Mouse (Mus musculus): ENCODE data around the gene Mybpc2. TPM values are rescaled to one million over a fixed set of nuclear protein-coding genes. Genes with fewer than 3 reads are reported as not detected.

Gene Mybpc2
- polyA plus RNA-seq, 1 experiment, result not detected

DNA sequence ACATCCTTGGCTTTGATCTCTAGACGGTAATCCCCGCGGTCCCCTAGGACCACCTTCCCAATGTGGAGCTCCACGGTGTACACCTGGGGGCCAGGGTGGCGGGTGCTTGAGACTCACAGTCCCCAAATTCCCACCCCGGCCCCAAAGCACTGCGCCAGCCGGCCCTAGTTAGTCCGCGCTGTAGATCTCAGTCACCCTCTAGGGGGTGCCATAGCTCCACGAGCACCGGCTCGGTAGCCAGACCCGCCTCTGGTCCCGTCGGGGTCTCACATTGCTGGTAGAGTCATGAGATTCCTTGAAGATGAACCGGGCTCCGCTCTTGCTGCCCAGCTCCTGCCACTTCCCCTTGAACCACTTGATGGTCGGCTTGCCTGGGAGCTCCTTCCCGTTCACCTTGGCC, 2.7 kb downstream of the Mybpc2 start:
- Histone ChIP-seq H3K4me1 (ENCODE audit: control insufficient read depth, insufficient read depth, low read length) (peaks cover 10% of the 10 kb centered on the region; the same call in 1 of the 2 replicates), H3K4me3 (ENCODE audit: insufficient read depth, low read depth, low read length) (no peak overlapping the region), H3K27ac (ENCODE audit: insufficient read depth, low read depth, low read length) (no peak overlapping the region)
- TF ChIP-seq POLR2A (IDR thresholded peaks at IDR 0.05; ENCODE audit: insufficient read depth, low read depth, low read length) (no peak), CTCF (IDR thresholded peaks at IDR 0.05; ENCODE audit: insufficient read depth, low read depth, low read length) (peak; percentile 76)
- WGBS, result 5% methylated on average over 20 of the region's 20 CpGs

DNA sequence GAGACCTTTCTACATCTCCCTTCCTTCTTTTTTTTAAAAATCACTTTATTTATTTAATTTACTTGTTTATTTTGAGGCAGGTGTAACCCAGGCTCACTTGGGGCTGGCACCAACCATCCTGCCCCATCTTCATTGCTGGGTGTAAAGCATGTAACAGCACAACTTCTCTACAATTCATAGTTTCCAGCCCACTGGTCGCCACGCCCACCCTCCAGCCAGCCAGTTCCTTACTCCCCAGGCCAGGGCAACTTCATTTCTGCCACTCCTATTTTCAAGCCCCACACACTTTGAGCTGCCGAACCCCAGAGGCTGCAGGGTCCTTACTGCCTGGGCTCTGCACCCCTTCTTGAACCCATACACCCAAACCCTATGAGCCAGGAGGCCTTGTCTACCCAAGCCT, 3.5 kb downstream of the Mybpc2 start:
- Histone ChIP-seq H3K27ac (ENCODE audit: insufficient read depth, low read depth, low read length) (no peak overlapping the region), H3K4me3 (ENCODE audit: insufficient read depth, low read depth, low read length) (no peak overlapping the region), H3K4me1 (ENCODE audit: control insufficient read depth, insufficient read depth, low read length) (peaks cover 10% of the 10 kb centered on the region; the same call in 1 of the 2 replicates)
- WGBS, result 76% methylated on average over 3 of the region's 3 CpGs
- TF ChIP-seq POLR2A (IDR thresholded peaks at IDR 0.05; ENCODE audit: insufficient read depth, low read depth, low read length) (no peak), CTCF (IDR thresholded peaks at IDR 0.05; ENCODE audit: insufficient read depth, low read depth, low read length) (no peak)

DNA sequence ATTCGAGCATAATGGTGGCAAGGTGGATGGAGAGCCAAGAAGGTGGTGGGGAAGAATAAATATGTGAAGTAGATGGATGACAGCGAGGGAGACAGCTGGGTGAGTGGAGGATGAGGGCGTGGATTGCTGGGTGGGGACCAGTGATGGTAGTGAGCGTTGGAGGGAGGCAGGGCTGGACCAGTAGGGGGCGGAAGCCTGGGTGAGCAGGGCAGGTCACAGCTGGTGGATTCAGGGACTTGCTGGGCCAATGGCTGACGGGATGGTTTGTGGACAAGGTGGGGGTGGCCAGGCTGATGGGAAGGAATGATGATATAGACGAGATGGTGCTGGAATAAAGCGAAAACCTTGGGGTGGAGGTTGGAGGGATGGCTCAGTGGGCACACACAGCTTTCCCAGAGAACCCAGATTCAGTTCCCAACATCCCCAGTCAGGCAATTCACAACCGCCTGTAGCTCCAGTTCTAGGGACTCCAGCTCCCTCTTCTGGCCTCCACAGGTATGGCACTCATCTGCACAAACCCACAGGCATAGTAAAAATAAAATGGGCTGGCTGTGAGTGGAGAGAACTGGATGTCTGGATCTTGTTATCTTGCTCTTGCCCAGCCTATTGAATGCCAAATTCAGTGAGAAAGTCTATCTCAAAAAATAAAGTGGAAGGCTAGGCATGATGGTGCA, 5.1 kb downstream of the Mybpc2 start:
- Histone ChIP-seq H3K4me3 (ENCODE audit: insufficient read depth, low read depth, low read length) (no peak overlapping the region), H3K4me1 (ENCODE audit: control insufficient read depth, insufficient read depth, low read length) (peaks cover 5% of the 10 kb centered on the region; the same call in 1 of the 2 replicates), H3K27ac (ENCODE audit: insufficient read depth, low read depth, low read length) (no peak overlapping the region)
- peak; percentile 32; the same call in 1 of the 2 replicates for TF ChIP-seq CTCF (IDR thresholded peaks at IDR 0.05; ENCODE audit: insufficient read depth, low read depth, low read length)
- TF ChIP-seq POLR2A (IDR thresholded peaks at IDR 0.05; ENCODE audit: insufficient read depth, low read depth, low read length), result no peak
- WGBS, result 65% methylated on average over 9 of the region's 9 CpGs

DNA sequence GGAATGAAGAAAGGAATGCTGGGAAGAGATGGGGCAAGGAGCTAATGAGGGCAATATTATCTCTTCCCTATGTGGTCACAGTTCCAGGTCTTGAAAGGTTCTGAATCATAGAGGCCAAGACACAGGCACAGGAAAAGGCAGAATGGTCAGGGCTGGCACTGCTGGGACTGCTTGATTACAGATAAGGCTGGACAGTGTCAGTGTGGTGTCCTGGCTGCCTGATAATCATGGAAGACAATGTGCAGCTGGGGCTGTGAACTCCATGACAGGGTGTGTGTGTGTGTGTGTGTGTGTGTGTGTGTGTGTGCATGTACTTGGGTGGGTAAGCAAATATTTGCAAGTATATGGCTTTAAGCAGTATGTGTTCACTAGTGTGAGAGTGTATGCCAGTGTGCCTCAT, 17.0 kb downstream of the Mybpc2 start:
- TF ChIP-seq POLR2A (IDR thresholded peaks at IDR 0.05; ENCODE audit: insufficient read depth, low read depth, low read length) (no peak), CTCF (IDR thresholded peaks at IDR 0.05; ENCODE audit: insufficient read depth, low read depth, low read length) (no peak)
- Histone ChIP-seq H3K4me1 (ENCODE audit: control insufficient read depth, insufficient read depth, low read length) (no peaks in the 10 kb centered on the region), H3K27ac (ENCODE audit: insufficient read depth, low read depth, low read length) (no peak overlapping the region), H3K4me3 (ENCODE audit: insufficient read depth, low read depth, low read length) (no peak overlapping the region)

DNA sequence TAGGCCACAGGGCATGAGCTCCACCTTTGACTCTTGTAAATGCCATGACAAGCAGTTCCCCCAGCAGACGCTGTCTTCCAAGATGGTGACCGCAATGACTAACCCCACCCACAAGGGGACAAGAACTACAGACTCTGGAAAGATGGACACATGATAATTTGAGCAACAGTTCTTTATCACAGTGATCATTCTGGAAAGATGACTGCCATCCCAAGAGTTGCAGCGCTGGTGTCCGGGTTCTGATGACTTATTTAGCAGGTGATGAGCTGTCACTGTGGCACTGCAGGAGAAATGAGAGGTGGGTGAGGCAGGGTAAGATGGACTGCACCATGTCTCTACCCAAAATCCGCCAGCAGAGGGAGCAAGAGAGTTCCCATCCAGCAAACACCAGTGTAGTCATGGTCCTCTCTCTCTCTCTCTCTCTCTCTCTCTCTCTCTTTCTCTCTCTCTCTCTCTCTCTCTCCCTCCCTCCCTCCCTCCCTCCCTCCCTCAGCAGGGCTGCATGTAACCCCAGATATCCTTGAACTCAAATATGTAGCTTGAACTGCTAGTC, 22.8 kb downstream of the Mybpc2 start:
- TF ChIP-seq POLR2A (IDR thresholded peaks at IDR 0.05; ENCODE audit: insufficient read depth, low read depth, low read length), result no peak
- TF ChIP-seq CTCF (IDR thresholded peaks at IDR 0.05; ENCODE audit: insufficient read depth, low read depth, low read length), result peak; percentile 12; the same call in 1 of the 2 replicates

DNA sequence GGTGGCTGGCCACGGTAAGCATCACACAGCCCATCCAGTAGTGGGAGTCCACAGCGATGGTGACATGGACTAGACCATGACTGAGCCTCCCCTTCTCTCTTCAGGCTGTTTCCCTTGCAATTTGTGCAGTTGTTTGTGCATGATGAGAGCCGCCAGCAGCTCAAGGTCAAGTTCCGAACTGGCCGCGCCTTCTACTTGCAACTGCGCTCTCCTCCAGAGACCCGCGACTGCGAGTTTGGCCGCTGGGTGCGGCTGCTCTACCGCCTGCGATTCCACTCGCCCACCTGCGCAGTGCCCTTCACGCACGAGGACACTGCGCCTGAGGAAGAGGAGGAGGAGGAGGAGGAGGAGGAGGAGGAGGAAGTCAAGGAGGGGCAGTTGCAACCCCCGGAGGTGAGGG, 24.4 kb downstream of the Mybpc2 start:
- H3K27ac ChIP-seq (ENCODE audit: insufficient read depth, low read depth, low read length), result no peak overlapping the region
- no peak overlapping the region for H3K4me3 ChIP-seq (ENCODE audit: insufficient read depth, low read depth, low read length)
- WGBS, result 75% methylated on average over 20 of the region's 20 CpGs
- no peak for TF ChIP-seq POLR2A (IDR thresholded peaks at IDR 0.05; ENCODE audit: insufficient read depth, low read depth, low read length)
- TF ChIP-seq CTCF (IDR thresholded peaks at IDR 0.05; ENCODE audit: insufficient read depth, low read depth, low read length), result no peak
- H3K4me1 ChIP-seq (ENCODE audit: control insufficient read depth, insufficient read depth, low read length), result peaks cover 8% of the 10 kb centered on the region; the same call in 1 of the 2 replicates

More for the DNA sequence above, 22.8 kb downstream of the Mybpc2 start:
- WGBS, result 33% methylated on average over 5 of the region's 5 CpGs
- H3K27ac ChIP-seq (ENCODE audit: insufficient read depth, low read depth, low read length), result no peak overlapping the region
- H3K4me1 ChIP-seq (ENCODE audit: control insufficient read depth, insufficient read depth, low read length), result peaks cover 6% of the 10 kb centered on the region; the same call in 1 of the 2 replicates
- no peak overlapping the region for H3K4me3 ChIP-seq (ENCODE audit: insufficient read depth, low read depth, low read length)

DNA sequence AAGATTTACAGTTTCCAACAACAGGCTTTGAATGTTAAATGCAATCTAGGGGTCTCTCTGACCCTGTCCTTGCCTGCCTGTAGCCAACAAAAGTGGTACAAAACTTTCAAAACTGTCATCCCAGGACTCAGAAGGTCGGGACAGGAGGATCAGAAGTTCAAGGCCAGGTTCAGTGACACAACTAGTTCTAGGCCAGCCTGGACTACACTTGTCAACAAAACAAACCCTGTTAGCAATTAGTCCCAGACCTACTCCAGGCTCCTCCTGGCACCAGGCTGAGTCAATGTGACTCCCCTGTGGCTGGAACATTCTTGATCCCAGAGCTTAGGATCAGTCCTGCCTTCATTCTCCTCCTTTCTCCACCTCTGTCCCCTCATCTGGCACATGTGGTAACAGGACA, 25.5 kb downstream of the Mybpc2 start:
- TF ChIP-seq POLR2A (IDR thresholded peaks at IDR 0.05; ENCODE audit: insufficient read depth, low read depth, low read length) (no peak), CTCF (IDR thresholded peaks at IDR 0.05; ENCODE audit: insufficient read depth, low read depth, low read length) (no peak)
- 72% methylated on average over 1 of the region's 1 CpGs for WGBS
- Histone ChIP-seq H3K4me3 (ENCODE audit: insufficient read depth, low read depth, low read length) (no peak overlapping the region), H3K27ac (ENCODE audit: insufficient read depth, low read depth, low read length) (no peak overlapping the region), H3K4me1 (ENCODE audit: control insufficient read depth, insufficient read depth, low read length) (peaks cover 14% of the 10 kb centered on the region)

DNA sequence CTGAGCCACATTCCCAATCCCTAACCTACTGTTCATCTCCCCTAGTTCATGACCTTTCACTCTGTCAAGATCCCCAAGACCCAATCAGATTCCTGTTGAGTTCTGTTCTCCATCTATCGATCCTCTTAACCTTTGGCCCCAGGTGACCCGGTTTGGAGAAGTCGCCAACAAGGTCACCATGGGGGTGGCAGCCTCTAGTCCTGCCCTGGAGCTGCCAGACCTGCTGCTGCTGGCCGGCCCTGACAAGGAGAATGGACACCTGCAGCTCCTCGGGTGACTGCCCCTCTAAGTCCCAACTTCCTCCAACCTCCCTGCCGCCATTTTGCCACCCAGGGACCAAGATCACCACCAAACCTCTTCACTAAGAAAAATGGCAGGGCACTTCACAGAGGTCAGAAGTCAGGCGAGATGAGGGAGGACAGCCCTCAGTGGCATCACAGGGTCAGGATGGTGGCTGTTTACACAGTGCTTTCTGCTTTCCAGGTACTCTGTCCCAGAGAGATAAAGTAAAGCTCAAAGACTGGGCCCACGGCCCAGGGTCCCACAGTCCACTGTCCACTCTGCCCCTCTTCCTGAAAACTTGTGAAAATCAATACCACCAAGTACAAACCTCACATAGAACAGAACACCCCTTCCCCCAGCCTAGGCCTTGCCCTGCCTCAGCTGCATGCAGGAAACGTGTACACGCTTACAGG, 26.9 kb downstream of the Mybpc2 start:
- H3K4me3 ChIP-seq (ENCODE audit: insufficient read depth, low read depth, low read length), result no peak overlapping the region
- H3K4me1 ChIP-seq (ENCODE audit: control insufficient read depth, insufficient read depth, low read length), result peaks cover 19% of the 10 kb centered on the region
- 86% methylated on average over 10 of the region's 10 CpGs for WGBS
- no peak overlapping the region for H3K27ac ChIP-seq (ENCODE audit: insufficient read depth, low read depth, low read length)
- TF ChIP-seq POLR2A (IDR thresholded peaks at IDR 0.05; ENCODE audit: insufficient read depth, low read depth, low read length), result no peak

DNA sequence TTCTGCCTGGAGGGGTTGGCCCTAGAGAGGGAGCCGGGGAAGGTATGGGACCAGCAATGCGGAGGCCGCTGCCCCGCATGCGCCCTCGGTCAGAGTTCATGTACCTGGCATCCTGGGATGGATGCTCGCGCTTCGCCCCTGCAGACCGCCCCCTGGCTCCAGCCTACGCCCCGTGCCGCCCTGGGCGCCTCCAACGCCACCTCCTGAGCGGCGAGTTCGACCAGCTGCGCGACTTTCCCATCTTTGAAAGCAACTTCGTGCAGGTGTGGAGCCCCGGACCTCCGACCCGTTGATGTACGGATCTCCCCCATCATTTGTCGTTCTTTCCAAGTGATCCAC, 27.7 kb downstream of the Mybpc2 start:
- Histone ChIP-seq H3K27ac (ENCODE audit: insufficient read depth, low read depth, low read length) (peak overlapping the region; percentile 84), H3K4me3 (ENCODE audit: insufficient read depth, low read depth, low read length) (peak overlapping the region; percentile 66), H3K4me1 (ENCODE audit: control insufficient read depth, insufficient read depth, low read length) (peaks cover 25% of the 10 kb centered on the region)
- TF ChIP-seq POLR2A (IDR thresholded peaks at IDR 0.05; ENCODE audit: insufficient read depth, low read depth, low read length), result 0 out of 2 replicates have a peak, but pooled peaks have one; percentile 1
- no peak for TF ChIP-seq CTCF (IDR thresholded peaks at IDR 0.05; ENCODE audit: insufficient read depth, low read depth, low read length)
- 1% methylated on average over 26 of the region's 26 CpGs for WGBS

All from olfactory bulb, adult 2 months (tissue).